Mouse (Mus musculus): ENCODE measurements around the gene Hyal1. TPM values are rescaled to one million over a fixed set of nuclear protein-coding genes. Genes with fewer than 3 reads are reported as not detected.

Gene Hyal1
- total and polyA plus RNA-seq, 3 experiments: 0.40 to 0.59 TPM; not detected in 1

GRCm38 (mm10) chr9:107612191-107612944, 35.6 kb downstream of the Hyal1 start (continued):
- TF ChIP-seq GABPA (IDR thresholded peaks at IDR 0.05; ENCODE audit: insufficient replicate concordance, low read depth, low read length): no peak
- TF ChIP-seq BHLHE40 (IDR thresholded peaks at IDR 0.05; ENCODE audit: low read depth, low read length): peak; percentile 97
- TF ChIP-seq HCFC1 (IDR thresholded peaks at IDR 0.05; ENCODE audit: low read depth, low read length): peak; percentile 47; the same call in 1 of the 2 replicates
- peak; percentile 60; the same call in 1 of the 2 replicates for TF ChIP-seq NELFE (IDR thresholded peaks at IDR 0.05; ENCODE audit: low read depth, low read length)
- TF ChIP-seq CTCF (conservative IDR thresholded peaks at IDR 0.05 in 1 of 2, IDR thresholded peaks at IDR 0.05 in 1 of 2; ENCODE audit: low read depth in 2 of 2, low read length in 2 of 2): peak; percentile 23 to 98; a peak in 3 of 4 replicates
- peak; percentile 24; the same call in 1 of the 2 replicates for TF ChIP-seq MAFK (IDR thresholded peaks at IDR 0.05; ENCODE audit: insufficient replicate concordance, low read length)
- TF ChIP-seq TBP (conservative IDR thresholded peaks at IDR 0.05; ENCODE audit: low read depth, low read length): no peak
- TF ChIP-seq IRF4 (IDR thresholded peaks at IDR 0.05; ENCODE audit: low read depth, low read length): peak; percentile 83
- TF ChIP-seq NRF1 (IDR thresholded peaks at IDR 0.05; ENCODE audit: low read depth, low read length): peak; percentile 52
- peak; percentile 22; the same call in 1 of the 2 replicates for TF ChIP-seq MAX (IDR thresholded peaks at IDR 0.05; ENCODE audit: low read length)

DNA sequence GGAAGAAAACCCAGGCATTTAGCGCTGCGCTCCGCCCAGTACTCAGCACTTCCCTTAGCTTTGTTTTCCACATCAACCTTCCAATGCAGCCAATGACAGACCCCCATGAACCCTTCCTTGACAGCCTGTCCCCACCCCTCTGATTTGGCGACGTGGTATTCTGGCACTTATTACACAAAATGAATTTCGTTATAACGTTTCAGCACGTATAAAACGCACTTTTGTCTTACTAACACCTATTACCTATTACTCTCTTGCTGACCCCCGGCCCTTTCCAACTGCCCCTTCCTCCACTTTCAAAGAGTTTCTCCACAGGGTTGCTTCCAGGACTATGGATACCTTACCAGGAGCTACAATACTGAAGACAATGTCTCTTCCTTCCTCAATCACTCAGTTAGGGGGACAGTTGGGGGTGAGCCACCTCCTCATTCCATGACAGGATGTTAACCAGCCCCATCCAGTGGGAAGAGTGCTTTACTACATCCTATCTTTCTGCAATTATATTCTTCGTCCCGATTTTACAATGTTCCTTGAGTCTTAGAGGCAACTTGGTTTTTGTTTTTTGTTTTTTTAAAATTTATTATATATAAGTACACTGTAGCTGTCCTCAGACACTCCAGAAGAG, 36.3 kb downstream of the Hyal1 start:
- Histone ChIP-seq H3K9ac (ENCODE audit: insufficient read depth, low read depth) (no peak overlapping the region; the same call in 1 of the 2 replicates), H3K4me2 (ENCODE audit: insufficient read depth, low read depth, poor library complexity, severe bottlenecking) (peak overlapping the region; percentile 46; the same call in 1 of the 2 replicates), H3K4me1 (ENCODE audit: control insufficient read depth in 1 of 2, insufficient read depth in 2 of 2) (peaks cover 29 to 49% of the 10 kb centered on the region in 2 experiments), H3K36me3 (replicated peaks in 1 of 2; ENCODE audit: control insufficient read depth in 1 of 2, insufficient read depth in 1 of 2, low read length in 1 of 2) (peaks cover 34 to 42% of the 10 kb centered on the region in 2 experiments), H3K79me2 (replicated peaks; ENCODE audit: control insufficient read depth, extremely low read depth, insufficient read depth, poor library complexity, severe bottlenecking) (no peaks in the 10 kb centered on the region), H3K9me3 (replicated peaks; ENCODE audit: low read length) (no peaks in the 10 kb centered on the region), H3K27ac (ENCODE audit: insufficient read depth, low read depth) (peak overlapping the region; percentile 26; the same call in 1 of the 2 replicates), H3K27me3 (replicated peaks) (no peaks in the 10 kb centered on the region), H3K4me3 (replicated peaks in 1 of 3; ENCODE audit: low read depth in 2 of 3, low read length in 2 of 3, poor library complexity in 1 of 3) (peak overlapping the region in 1 of 3 experiments; percentile 8)
- DNase-seq (ENCODE audit: extremely low read depth): no peak
- dilution Hi-C loops (cut with MboI; ENCODE audit: extremely low pct_ligation_motif_present, extremely low pct_unique_long_range_greater_than_20kb, low sequenced_read_pairs): no loop called here
- no peak for TF ChIP-seq CHD2 (IDR thresholded peaks at IDR 0.05; ENCODE audit: low read length)
- peak; percentile 5; the same call in 1 of the 2 replicates for TF ChIP-seq RCOR1 (conservative IDR thresholded peaks at IDR 0.05; ENCODE audit: low read depth, low read length)
- in situ Hi-C loops (cut with MboI; ENCODE audit: low pct_ligation_motif_present, low pct_unique_long_range_greater_than_20kb, low sequenced_read_pairs): no loop called here

DNA sequence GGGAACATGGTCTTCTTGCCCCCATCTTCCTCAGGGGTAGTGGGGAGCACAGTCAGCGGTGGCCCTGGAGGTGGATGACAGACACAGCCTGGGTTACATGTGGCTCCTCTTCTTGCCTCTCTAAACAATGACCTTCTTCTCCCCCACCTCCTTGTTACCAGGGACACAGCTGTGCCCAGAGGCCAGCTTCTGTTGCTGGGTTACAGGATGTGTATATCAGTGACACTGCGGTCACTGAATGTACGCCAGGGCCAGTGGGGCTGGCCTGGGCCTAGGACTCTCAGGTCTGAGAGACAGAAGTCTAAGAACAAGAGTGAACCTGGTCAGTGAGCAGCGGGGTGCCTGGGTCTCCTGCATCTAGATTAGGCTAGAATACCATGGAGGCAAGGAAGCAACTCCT, 38.3 kb downstream of the Hyal1 start:
- Histone ChIP-seq H3K9ac (ENCODE audit: insufficient read depth, low read depth) (no peak overlapping the region), H3K79me2 (replicated peaks; ENCODE audit: control insufficient read depth, extremely low read depth, insufficient read depth, poor library complexity, severe bottlenecking) (no peaks in the 10 kb centered on the region), H3K9me3 (replicated peaks; ENCODE audit: low read length) (no peaks in the 10 kb centered on the region), H3K4me1 (ENCODE audit: control insufficient read depth in 1 of 2, insufficient read depth in 2 of 2) (peaks cover 16 to 29% of the 10 kb centered on the region in 2 experiments), H3K4me2 (ENCODE audit: insufficient read depth, low read depth, poor library complexity, severe bottlenecking) (no peak overlapping the region), H3K4me3 (replicated peaks in 1 of 3; ENCODE audit: low read depth in 2 of 3, low read length in 2 of 3, poor library complexity in 1 of 3) (no peak overlapping the region), H3K27me3 (replicated peaks) (no peaks in the 10 kb centered on the region), H3K36me3 (replicated peaks in 1 of 2; ENCODE audit: control insufficient read depth in 1 of 2, insufficient read depth in 1 of 2, low read length in 1 of 2) (peaks cover 54 to 61% of the 10 kb centered on the region in 2 experiments), H3K27ac (ENCODE audit: insufficient read depth, low read depth) (no peak overlapping the region)
- no peak for TF ChIP-seq KAT2A (IDR thresholded peaks at IDR 0.05; ENCODE audit: insufficient replicate concordance, low read length)
- TF ChIP-seq MYC (IDR thresholded peaks at IDR 0.05; ENCODE audit: low read depth, low read length): no peak
- TF ChIP-seq USF1 (IDR thresholded peaks at IDR 0.05; ENCODE audit: low read depth, low read length): no peak
- no peak for DNase-seq (ENCODE audit: extremely low read depth)
- in situ Hi-C loops (cut with MboI; ENCODE audit: low pct_ligation_motif_present, low pct_unique_long_range_greater_than_20kb, low sequenced_read_pairs) (no loop called here), dilution Hi-C loops (cut with MboI; ENCODE audit: extremely low pct_ligation_motif_present, extremely low pct_unique_long_range_greater_than_20kb, low sequenced_read_pairs) (no loop called here)
